Mouse (Mus musculus): Measurements from ENCODE around the gene C1qtnf4.

GRCm38 (mm10) chr2:90921178-90921577 is 35.5 kb downstream of the C1qtnf4 start:
- TF ChIP-seq CTCF (IDR thresholded peaks at IDR 0.05; ENCODE audit: control insufficient read depth, insufficient read depth, insufficient replicate concordance, low read depth, low read length) (no peak), POLR2A (IDR thresholded peaks at IDR 0.05; ENCODE audit: control insufficient read depth, low read depth, low read length) (no peak)

Data from testis, adult 2 months (tissue).